Mouse (Mus musculus): ENCODE results near the gene Rab3a.

DNA sequence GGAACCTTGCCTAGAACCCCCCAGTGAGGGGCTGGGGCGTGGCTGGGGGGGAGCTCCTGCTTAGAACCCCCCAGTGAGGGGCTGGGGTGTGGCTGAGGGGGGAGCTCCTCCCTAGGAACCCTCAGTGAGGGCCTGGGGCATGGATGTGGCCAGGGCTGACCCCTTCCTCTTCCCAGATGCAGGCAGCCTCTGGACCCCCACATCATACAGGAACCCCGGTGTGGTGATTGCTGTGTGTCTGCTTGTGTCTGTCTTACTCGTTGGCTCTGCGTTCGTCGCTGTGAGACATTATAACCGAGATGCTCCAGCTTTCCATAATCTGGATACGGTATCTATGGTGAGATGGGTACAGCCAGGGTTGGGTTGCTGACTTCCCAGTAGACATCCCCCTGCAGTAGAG, 32.9 kb upstream of the Rab3a start:
- TF ChIP-seq POLR2AphosphoS2 (IDR thresholded peaks at IDR 0.05; ENCODE audit: insufficient read length, low read depth), result no peak
- TF ChIP-seq POLR2A (IDR thresholded peaks at IDR 0.05; ENCODE audit: insufficient read length, low read depth), result no peak
- TF ChIP-seq MYOD1 (IDR thresholded peaks at IDR 0.05; ENCODE audit: control insufficient read depth in 1 of 3, insufficient read length in 2 of 3, low read depth in 2 of 3), result no peak
- TF ChIP-seq TCF12 (IDR thresholded peaks at IDR 0.05; ENCODE audit: insufficient read depth, poor library complexity, severe bottlenecking), result no peak
- TF ChIP-seq MAX (IDR thresholded peaks at IDR 0.05; ENCODE audit: low read depth), result no peak

All from myocyte (in vitro differentiated cells).